Comparison of ENCODE assay signal across 19 mouse cellular contexts in genomic region chr8:109823561-109823960, GRCm38 (mm10). TPM values are rescaled to one million over a fixed set of nuclear protein-coding genes. Genes with fewer than 3 reads are reported as not detected.
DNase-seq lines count a peak whose midpoint lies in the region; ATAC-seq and TF ChIP-seq lines count a peak whose summit lies in the region.
"Had no signal": no experiment of that assay in that cellular context is flagged by ENCODE, and none has a peak within 500 bp of the region (broad histone marks: within the 10 kb centered on the region; RNA-seq: fewer than 3 reads in every experiment).

No protein-coding gene starts in this region.

- 38% methylated on average over 2 of the region's 2 CpGs for WGBS in kidney, adult 2 months
- 67% methylated on average over 2 of the region's 2 CpGs for WGBS in kidney, embryonic 16.5 days
- 96% methylated on average over 2 of the region's 2 CpGs for WGBS in neural tube, embryonic 15.5 days

- peak; percentile 82 for DNase-seq in kidney, adult 2 months
- DNase-seq in kidney, postnatal 10 days = no peak
- DNase-seq in Patski (ENCODE audit: low read depth, low spot score) = no peak
- peak; percentile 57 to 75 for DNase-seq in kidney, postnatal 36 days
- DNase-seq in thymus, postnatal 36 days = no peak
- DNase-seq: adrenal gland, adult 2 months; adrenal gland, postnatal 25 days; cerebellum, adult 18-20 months; cerebellum, adult 9-11 months; cerebellum, postnatal 36 days; gastrocnemius, adult 2 months; gastrocnemius, postnatal 25 days; heart, postnatal 36 days had no signal

- TF ChIP-seq CTCF in kidney, adult 2 months (conservative IDR thresholded peaks at IDR 0.05; ENCODE audit: insufficient read depth, insufficient read length, low read depth, low read length) = peak; percentile 32; the same call in 1 of the 2 replicates
- peak; percentile 24 for TF ChIP-seq CTCF in Patski (IDR thresholded peaks at IDR 0.05)

- H3K36me3 ChIP-seq in kidney, adult 2 months (ENCODE audit: control insufficient read depth, insufficient read depth, low read length) = peaks cover 5% of the 10 kb centered on the region; the same call in 1 of the 2 replicates
- peaks cover 10% of the 10 kb centered on the region for H3K36me3 ChIP-seq in kidney, embryonic 16.5 days (ENCODE audit: insufficient read depth, low read length)
- H3K36me3 ChIP-seq in neural tube, embryonic 15.5 days = no peaks in the 10 kb centered on the region; the same call in 1 of the 2 replicates

- in situ Hi-C loops in Patski (cut with MboI; ENCODE audit: low pct_unique_long_range_greater_than_20kb) = no loop called here

- peak overlapping the region; percentile 89 for H3K27ac ChIP-seq in kidney, adult 2 months (ENCODE audit: insufficient read depth, low read depth, low read length)
- H3K27ac ChIP-seq in kidney, embryonic 16.5 days (ENCODE audit: low read length) = peak overlapping the region; percentile 69; the same call in 1 of the 2 replicates
- no peak overlapping the region for H3K27ac ChIP-seq in neural tube, embryonic 15.5 days (replicated peaks)
- H3K27ac ChIP-seq: embryonic facial prominence, embryonic 13.5 days; forebrain, embryonic 12.5 days; gastrocnemius, adult 2 months; heart, embryonic 13.5 days had no signal

- H3K4me2 ChIP-seq in kidney, embryonic 16.5 days (replicated peaks; ENCODE audit: low read depth, low read length) = no peak overlapping the region
- H3K4me2 ChIP-seq in neural tube, embryonic 15.5 days = no peak overlapping the region
- H3K4me2 ChIP-seq: embryonic facial prominence, embryonic 13.5 days; forebrain, embryonic 12.5 days; heart, embryonic 13.5 days had no signal

- CTCF ChIA-PET in Patski (lab: Charles Lee) = interaction anchor here (0.8 to 4.1 kb wide), 5 partner anchors 12 to 118 kb away, joined by 3 to 12 read pairs (median 4); partner anchors contain the start of gene Zfp821

- H3K4me3 ChIP-seq in kidney, adult 2 months (ENCODE audit: insufficient read depth, low read depth, low read length) = no peak overlapping the region
- H3K4me3 ChIP-seq in kidney, embryonic 16.5 days (ENCODE audit: low read length) = no peak overlapping the region
- H3K4me3 ChIP-seq in neural tube, embryonic 15.5 days (replicated peaks) = no peak overlapping the region
- H3K4me3 ChIP-seq: embryonic facial prominence, embryonic 13.5 days; forebrain, embryonic 12.5 days; gastrocnemius, adult 2 months; heart, embryonic 13.5 days had no signal

- no peaks in the 10 kb centered on the region for H3K9me3 ChIP-seq in kidney, embryonic 16.5 days (ENCODE audit: low read length)
- H3K9me3 ChIP-seq in neural tube, embryonic 15.5 days (replicated peaks) = no peaks in the 10 kb centered on the region
- H3K9me3 ChIP-seq: embryonic facial prominence, embryonic 13.5 days; forebrain, embryonic 12.5 days; heart, embryonic 13.5 days had no signal

- POLR2A ChIA-PET in Patski (lab: Charles Lee) = interaction anchor here (0.7 to 1.2 kb wide), 3 partner anchors 35 to 181 kb away, joined by 3 to 5 read pairs (median 3); no protein-coding TSS in a partner anchor

- peak; percentile 91 for ATAC-seq in Patski
- ATAC-seq in kidney, embryonic 16.5 days (ENCODE audit: low FRiP score, low TSS enrichment) = peak; percentile 85
- no peak for ATAC-seq in neural tube, embryonic 15.5 days (ENCODE audit: low FRiP score)
- ATAC-seq: activated CD4-positive, CD25-positive, alpha-beta regulatory T cell, adult 4 months had no signal

- H3K27me3 ChIP-seq in kidney, adult 2 months (replicated peaks; ENCODE audit: control insufficient read depth, insufficient read depth, low read length) = no peaks in the 10 kb centered on the region
- H3K27me3 ChIP-seq in Patski = no peaks in the 10 kb centered on the region
- H3K27me3 ChIP-seq in kidney, embryonic 16.5 days (ENCODE audit: insufficient read depth, low read length) = no peaks in the 10 kb centered on the region
- H3K27me3 ChIP-seq in neural tube, embryonic 15.5 days (replicated peaks) = no peaks in the 10 kb centered on the region
- H3K27me3 ChIP-seq: embryonic facial prominence, embryonic 13.5 days; forebrain, embryonic 12.5 days; heart, embryonic 13.5 days had no signal

- TF ChIP-seq POLR2A in kidney, adult 2 months (IDR thresholded peaks at IDR 0.05; ENCODE audit: low read depth, low read length) = no peak

- no peak overlapping the region for H3K9ac ChIP-seq in kidney, embryonic 16.5 days (replicated peaks; ENCODE audit: low read length)
- no peak overlapping the region for H3K9ac ChIP-seq in neural tube, embryonic 15.5 days (replicated peaks)
- H3K9ac ChIP-seq: embryonic facial prominence, embryonic 13.5 days; forebrain, embryonic 12.5 days; heart, embryonic 13.5 days had no signal

- peaks cover 23% of the 10 kb centered on the region for H3K4me1 ChIP-seq in kidney, adult 2 months (ENCODE audit: control insufficient read depth, insufficient read depth, low read length)
- H3K4me1 ChIP-seq in kidney, embryonic 16.5 days (ENCODE audit: insufficient read depth, low read length) = peaks cover 9% of the 10 kb centered on the region; the same call in 1 of the 2 replicates
- no peaks in the 10 kb centered on the region for H3K4me1 ChIP-seq in neural tube, embryonic 15.5 days
- H3K4me1 ChIP-seq: embryonic facial prominence, embryonic 13.5 days; forebrain, embryonic 12.5 days had no signal

RNA-seq across cellular contexts. Expression of gene Phlpp2, which starts 44.8 kb away (rescaled TPM):
- polyA plus RNA-seq in kidney, adult 2 months (2012; rRNA removed) = 6.5 and 6.9 TPM in 2 replicates
- polyA plus RNA-seq in Patski (2021) = 11.1 TPM
- 2.6 and 2.7 TPM in 2 replicates for polyA plus RNA-seq in kidney, embryonic 16.5 days (2015; fragmentation: Nextera tagmentation; extraction: Ambion mirVana)
- 3.6 and 4.6 TPM in 2 replicates for polyA plus RNA-seq in neural tube, embryonic 15.5 days (2015; fragmentation: Nextera tagmentation; extraction: Ambion mirVana)

RNA-seq across cellular contexts. Expression of gene Ap1g1, which starts 45.2 kb away (rescaled TPM):
- polyA plus RNA-seq in kidney, adult 2 months (2012; rRNA removed) = 67.0 and 72.0 TPM in 2 replicates
- 104 TPM for polyA plus RNA-seq in Patski (2021)
- 46.6 and 53.6 TPM in 2 replicates for polyA plus RNA-seq in kidney, embryonic 16.5 days (2015; fragmentation: Nextera tagmentation; extraction: Ambion mirVana)
- polyA plus RNA-seq in neural tube, embryonic 15.5 days (2015; fragmentation: Nextera tagmentation; extraction: Ambion mirVana) = 44.7 and 45.8 TPM in 2 replicates

Comparison
In these comparisons a context has a peak if more than half of its experiments do, and no peak if none do; other contexts are left out.
1. DNase-seq: peak in kidney, adult 2 months (single experiment) and kidney, postnatal 36 days (2 of 2); none in kidney, postnatal 10 days (single experiment), Patski (single experiment) and thymus, postnatal 36 days (0 of 2).